Mouse (Mus musculus) C2C12 (cell line): ENCODE results near the gene Slc35g1.

Source experiments
- CEBPB ChIP-seq: IDR thresholded peaks from one replicate; pipeline ENCODE4 v1.6.1; 2011; ENCODE audit warnings: low read depth, mild to moderate bottlenecking, control low read depth, moderate library complexity
- CTCF ChIP-seq: IDR thresholded peaks from one replicate; pipeline ENCODE4 v1.5.1; 2011; ENCODE audit not compliant: control insufficient read depth, insufficient read depth, insufficient read length
- FOSL1 ChIP-seq: IDR thresholded peaks from one replicate; pipeline ENCODE4 v1.8.0; 2011; ENCODE audit warnings: mild to moderate bottlenecking, low read length; ENCODE audit not compliant: poor library complexity, insufficient read depth, severe bottlenecking
- MAX ChIP-seq: IDR thresholded peaks from one replicate; pipeline ENCODE4 v1.6.1; 2011; ENCODE audit warnings: mild to moderate bottlenecking, control low read depth
- MYOD1 ChIP-seq: IDR thresholded peaks from one replicate; pipeline ENCODE4 v1.6.1; 2011; ENCODE audit warnings: low read depth; ENCODE audit not compliant: control insufficient read depth, insufficient read length
- MYOG ChIP-seq: IDR thresholded peaks from one replicate; pipeline ENCODE4 v1.6.1; 2011; ENCODE audit not compliant: control insufficient read depth, insufficient read length; ENCODE audit errors: extremely low read depth
- USF1 ChIP-seq: IDR thresholded peaks from one replicate; pipeline ENCODE4 v1.6.1; 2011; ENCODE audit warnings: low read depth, mild to moderate bottlenecking, control low read depth, moderate library complexity

DNA sequence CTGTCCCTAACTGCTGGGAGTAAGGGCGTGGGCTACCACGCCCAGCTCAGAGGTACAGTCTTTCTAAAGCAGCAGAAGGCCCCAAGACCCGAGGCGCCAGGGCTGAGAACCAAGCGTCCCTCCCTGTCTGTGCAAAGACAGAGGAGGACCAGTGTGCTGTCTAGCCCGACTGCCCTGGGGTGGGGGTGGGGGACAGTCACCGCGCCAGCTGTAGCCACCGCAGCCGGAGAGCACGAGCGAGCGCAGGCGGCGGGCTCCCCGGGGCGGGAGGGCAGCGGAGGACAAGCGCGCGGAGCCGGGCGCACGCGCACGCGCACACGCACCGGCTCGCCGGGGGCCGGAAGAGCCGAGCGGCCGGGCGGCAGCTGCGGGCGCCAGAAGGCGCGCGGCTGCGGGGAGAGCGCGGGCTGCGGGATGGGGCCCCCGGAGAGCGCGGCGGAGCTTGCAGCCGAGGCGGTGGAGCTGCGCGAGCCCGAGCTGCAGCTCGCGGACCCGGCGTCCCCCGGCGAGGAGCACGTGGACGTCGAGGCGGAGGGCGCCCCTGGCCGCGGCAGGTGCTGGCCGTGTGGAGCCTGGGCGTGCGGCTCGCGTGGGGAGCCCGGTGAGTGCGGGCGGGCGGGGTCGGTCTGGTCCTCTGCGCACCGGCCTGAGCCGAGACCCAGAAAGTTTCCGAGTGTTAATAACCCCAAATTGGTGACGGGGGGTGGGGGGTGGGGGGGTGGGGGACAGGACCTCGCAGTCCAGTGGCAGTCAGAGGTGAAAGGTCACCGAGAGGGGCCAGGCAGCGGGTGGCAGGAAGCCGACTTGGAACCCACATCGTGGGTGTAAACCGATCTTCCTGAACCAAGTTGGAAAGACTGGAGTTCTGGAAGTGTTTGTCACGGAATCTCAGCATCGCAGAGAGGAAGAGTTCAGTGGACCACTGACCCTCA, at the start of gene Slc35g1:
- TF ChIP-seq FOSL1 = no peak
- TF ChIP-seq CEBPB = no peak
- TF ChIP-seq CTCF = no peak
- TF ChIP-seq MAX = no peak
- TF ChIP-seq MYOD1 = no peak
- TF ChIP-seq MYOG = no peak
- no peak for TF ChIP-seq USF1
